Comparison of ENCODE assay signal across 11 mouse cellular contexts in the genomic region with DNA sequence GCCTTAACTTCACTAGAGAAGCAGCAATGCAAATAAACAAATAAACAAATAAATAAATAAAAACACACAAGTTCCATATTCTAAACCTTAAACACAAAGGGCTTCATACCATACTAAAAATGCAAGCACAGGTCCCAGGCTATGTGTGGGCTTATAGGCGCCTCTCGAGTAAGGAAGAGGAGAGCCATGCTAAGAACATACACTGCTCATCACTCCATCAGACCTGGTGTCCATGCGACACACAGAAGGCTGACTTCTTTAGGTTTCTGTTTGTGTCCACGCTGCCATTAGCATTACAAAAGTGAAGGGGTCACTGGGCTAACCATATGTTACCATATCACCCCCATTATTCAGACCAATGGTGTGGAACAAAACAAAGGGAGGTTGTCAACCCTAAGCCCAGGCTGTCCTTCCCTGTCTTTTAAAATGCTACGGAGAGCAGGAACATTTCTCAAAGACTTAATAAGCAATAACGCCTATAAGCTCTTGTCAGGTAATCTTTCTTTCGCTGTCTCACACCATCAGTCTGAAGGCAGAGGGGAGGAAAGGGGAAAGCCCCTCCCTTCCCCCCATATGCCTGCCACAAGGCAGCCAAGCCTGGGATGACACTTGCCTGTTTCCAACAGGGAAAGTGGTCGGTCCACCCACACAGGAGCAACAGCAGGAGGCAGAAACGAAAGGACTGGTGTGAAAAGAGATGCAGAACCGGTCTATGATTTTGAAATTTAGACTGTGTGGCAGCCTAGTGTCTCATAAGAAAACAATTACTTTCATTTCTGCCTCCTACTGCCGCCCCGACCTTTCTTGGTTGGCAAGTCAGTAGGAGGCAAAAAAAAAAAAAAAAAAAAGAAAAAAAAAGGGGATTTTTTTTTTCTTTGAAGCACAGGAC.
DNase-seq lines count a peak whose midpoint lies in the region; ATAC-seq and TF ChIP-seq lines count a peak whose summit lies in the region.
"Had no signal": no experiment of that assay in that cellular context is flagged by ENCODE, and none has a peak within 500 bp of the region (broad histone marks: within the 10 kb centered on the region; RNA-seq: fewer than 3 reads in every experiment).

No protein-coding gene starts in this region.

- H3K9ac ChIP-seq in embryonic facial prominence, embryonic 11.5 days (replicated peaks; ENCODE audit: low read length): no peak overlapping the region
- no peak overlapping the region for H3K9ac ChIP-seq in hindbrain, embryonic 15.5 days
- H3K9ac ChIP-seq in neural tube, embryonic 12.5 days: no peak overlapping the region
- H3K9ac ChIP-seq: heart, embryonic 13.5 days had no signal

- no peaks in the 10 kb centered on the region for H3K27me3 ChIP-seq in embryonic facial prominence, embryonic 11.5 days (ENCODE audit: control insufficient read depth, insufficient read depth, low read length)
- no peaks in the 10 kb centered on the region for H3K27me3 ChIP-seq in embryonic facial prominence, embryonic 10.5 days (replicated peaks; ENCODE audit: low read depth, poor library complexity, severe bottlenecking)
- no peaks in the 10 kb centered on the region for H3K27me3 ChIP-seq in hindbrain, embryonic 15.5 days
- no peaks in the 10 kb centered on the region for H3K27me3 ChIP-seq in neural tube, embryonic 12.5 days (replicated peaks)
- H3K27me3 ChIP-seq: heart, embryonic 13.5 days had no signal

- peak; percentile 48 for ATAC-seq in embryonic facial prominence, embryonic 11.5 days (replicated peaks; ENCODE audit: insufficient number of reproducible peaks, low FRiP score, low TSS enrichment, low read depth)
- ATAC-seq in hindbrain, embryonic 15.5 days (ENCODE audit: low FRiP score, low read depth): peak; percentile 63
- ATAC-seq in neural tube, embryonic 12.5 days (ENCODE audit: low FRiP score, low read depth): peak; percentile 52; the same call in 1 of the 2 replicates

- no peak for TF ChIP-seq CTCF in brain, embryonic 14.5 days (IDR thresholded peaks at IDR 0.05; ENCODE audit: borderline replicate concordance, extremely low read depth, insufficient read depth, insufficient read length)

- H3K4me3 ChIP-seq in embryonic facial prominence, embryonic 11.5 days (ENCODE audit: low read depth, low read length): no peak overlapping the region
- no peak overlapping the region for H3K4me3 ChIP-seq in embryonic facial prominence, embryonic 10.5 days
- H3K4me3 ChIP-seq in hindbrain, embryonic 15.5 days: no peak overlapping the region
- H3K4me3 ChIP-seq in neural tube, embryonic 12.5 days: no peak overlapping the region
- H3K4me3 ChIP-seq: heart, embryonic 13.5 days had no signal

- H3K27ac ChIP-seq in embryonic facial prominence, embryonic 11.5 days (replicated peaks; ENCODE audit: low read depth, low read length): no peak overlapping the region
- no peak overlapping the region for H3K27ac ChIP-seq in embryonic facial prominence, embryonic 10.5 days (replicated peaks)
- no peak overlapping the region for H3K27ac ChIP-seq in hindbrain, embryonic 15.5 days (replicated peaks)
- no peak overlapping the region for H3K27ac ChIP-seq in neural tube, embryonic 12.5 days
- H3K27ac ChIP-seq: heart, embryonic 13.5 days; stomach, postnatal 0 days had no signal

- 50% methylated on average over 12 of the region's 12 CpGs for WGBS in embryonic facial prominence, embryonic 11.5 days
- 59% methylated on average over 12 of the region's 12 CpGs for WGBS in embryonic facial prominence, embryonic 10.5 days
- 15% methylated on average over 12 of the region's 12 CpGs for WGBS in hindbrain, embryonic 15.5 days
- WGBS in neural tube, embryonic 12.5 days: 26% methylated on average over 12 of the region's 12 CpGs

- intact Hi-C loops in heart, postnatal 14 days (cut with DNase I): no loop called here

- H3K4me2 ChIP-seq in embryonic facial prominence, embryonic 11.5 days (ENCODE audit: low read depth, low read length): no peak overlapping the region
- peak overlapping the region; percentile 26 for H3K4me2 ChIP-seq in hindbrain, embryonic 15.5 days
- H3K4me2 ChIP-seq in neural tube, embryonic 12.5 days (replicated peaks): peak overlapping the region; percentile 43
- H3K4me2 ChIP-seq: heart, embryonic 13.5 days had no signal

- H3K36me3 ChIP-seq in embryonic facial prominence, embryonic 11.5 days (replicated peaks; ENCODE audit: control insufficient read depth, insufficient read depth, low read depth, low read length): no peaks in the 10 kb centered on the region
- H3K36me3 ChIP-seq in embryonic facial prominence, embryonic 10.5 days (replicated peaks): 0 out of 2 replicates have a peak, but pooled peaks cover under 1% of the 10 kb centered on the region
- no peaks in the 10 kb centered on the region for H3K36me3 ChIP-seq in hindbrain, embryonic 15.5 days
- H3K36me3 ChIP-seq in neural tube, embryonic 12.5 days: no peaks in the 10 kb centered on the region

- DNase-seq in embryonic facial prominence, embryonic 11.5 days (ENCODE audit: low spot score): no peak
- DNase-seq in embryonic facial prominence, embryonic 10.5 days (ENCODE audit: low spot score): no peak
- peak; percentile 74 for DNase-seq in brain, embryonic 14.5 days (ENCODE audit: low read depth)
- DNase-seq in heart, postnatal 14 days: no peak
- DNase-seq in adrenal gland, adult (ENCODE audit: inconsistent age in 2 of 2, low spot score in 1 of 2): no peak
- DNase-seq in ovary, postnatal 36 days (ENCODE audit: low spot score): no peak
- DNase-seq: cerebellum, adult 11-12 months had no signal

- no peak for TF ChIP-seq POLR2A in brain, embryonic 14.5 days (IDR thresholded peaks at IDR 0.05; ENCODE audit: borderline replicate concordance, extremely low read depth, insufficient read depth, insufficient read length, poor library complexity, severe bottlenecking)

- no peaks in the 10 kb centered on the region for H3K9me3 ChIP-seq in embryonic facial prominence, embryonic 11.5 days (replicated peaks; ENCODE audit: control insufficient read depth, low read length)
- no peaks in the 10 kb centered on the region for H3K9me3 ChIP-seq in embryonic facial prominence, embryonic 10.5 days
- H3K9me3 ChIP-seq in hindbrain, embryonic 15.5 days: no peaks in the 10 kb centered on the region
- H3K9me3 ChIP-seq in neural tube, embryonic 12.5 days: no peaks in the 10 kb centered on the region

- no peaks in the 10 kb centered on the region for H3K4me1 ChIP-seq in embryonic facial prominence, embryonic 11.5 days (ENCODE audit: control insufficient read depth, insufficient read depth, low read length)
- peaks cover 5% of the 10 kb centered on the region; the same call in 1 of the 2 replicates for H3K4me1 ChIP-seq in embryonic facial prominence, embryonic 10.5 days
- peaks cover 5% of the 10 kb centered on the region; the same call in 1 of the 2 replicates for H3K4me1 ChIP-seq in hindbrain, embryonic 15.5 days (replicated peaks)
- H3K4me1 ChIP-seq in neural tube, embryonic 12.5 days: peaks cover 7% of the 10 kb centered on the region
